Mouse (Mus musculus) forebrain, embryonic 10.5 days (tissue): Measurements from ENCODE around the gene Kank4. TPM values are rescaled to one million over a fixed set of nuclear protein-coding genes. Genes with fewer than 3 reads are reported as not detected.
A peak's percentile ranks its signal among the peaks of the same experiment; 100 is the strongest.

ENCODE experiments used
- DNase-seq: peaks from one replicate; pipeline ENCODE4 v3.0.0-alpha.2; 2017; ENCODE audit warnings: low spot score; ENCODE audit errors: extremely low spot score
- H3K27ac ChIP-seq: fragments of 300-500 bp; sonication (generic); 2 replicates; pipeline ENCODE4 v1.5.1; 2016; ENCODE audit warnings: mild to moderate bottlenecking
- H3K27me3 ChIP-seq: fragments of 300-500 bp; sonication (generic); 2 replicates; pipeline ENCODE4 v1.6.1; 2016; ENCODE audit warnings: mild to moderate bottlenecking; ENCODE audit not compliant: poor library complexity, severe bottlenecking
- H3K36me3 ChIP-seq: fragments of 300-500 bp; sonication (generic); replicated peaks from 2 replicates; pipeline ENCODE4 v1.6.1; 2016; ENCODE audit warnings: mild to moderate bottlenecking, moderate library complexity
- H3K4me1 ChIP-seq: fragments of 300-500 bp; sonication (generic); 2 replicates; pipeline ENCODE4 v1.6.1; 2016
- H3K4me3 ChIP-seq: fragments of 300-500 bp; sonication (generic); 2 replicates; pipeline ENCODE4 v1.5.1; 2016; ENCODE audit warnings: mild to moderate bottlenecking, moderate library complexity
- H3K9me3 ChIP-seq: fragments of 300-500 bp; sonication (generic); 2 replicates; pipeline ENCODE4 v1.6.1; 2016; ENCODE audit warnings: mild to moderate bottlenecking, moderate library complexity
- WGBS: fragments of 180-500 bp; shearing (Covaris S2); methylation state at CpG from one replicate; pipeline ENCODE4 v1.1.7; 2016; 5-methylcytosine and 5-hydroxymethylcytosine counted together
- polyA plus RNA-seq: library from polyadenylated mRNA; unstranded; fragments of >200 nt; fragmentation: Nextera tagmentation; extraction: Ambion mirVana; gene quantifications from 2 replicates; pipeline ENCODE4 v1.2.1, GENCODE M21; 2016

The Kank4 gene
- polyA plus RNA-seq, 1 experiment from 2014 or later, result 1.4 TPM

- Histone ChIP-seq H3K4me1 (peaks cover 29% of the 10 kb centered on the region), H3K9me3 (no peaks in the 10 kb centered on the region), H3K36me3 (no peaks in the 10 kb centered on the region), H3K27me3 (peaks cover 10% of the 10 kb centered on the region), H3K4me3 (peak overlapping the region; percentile 42), H3K27ac (peak overlapping the region; percentile 69)
- WGBS, result 10% methylated on average over 10 of the region's 10 CpGs
- peak; percentile 24 for DNase-seq
Measured at GRCm38 (mm10) chr4:98789861-98790311, 27.5 kb downstream of the Kank4 start.

DNA sequence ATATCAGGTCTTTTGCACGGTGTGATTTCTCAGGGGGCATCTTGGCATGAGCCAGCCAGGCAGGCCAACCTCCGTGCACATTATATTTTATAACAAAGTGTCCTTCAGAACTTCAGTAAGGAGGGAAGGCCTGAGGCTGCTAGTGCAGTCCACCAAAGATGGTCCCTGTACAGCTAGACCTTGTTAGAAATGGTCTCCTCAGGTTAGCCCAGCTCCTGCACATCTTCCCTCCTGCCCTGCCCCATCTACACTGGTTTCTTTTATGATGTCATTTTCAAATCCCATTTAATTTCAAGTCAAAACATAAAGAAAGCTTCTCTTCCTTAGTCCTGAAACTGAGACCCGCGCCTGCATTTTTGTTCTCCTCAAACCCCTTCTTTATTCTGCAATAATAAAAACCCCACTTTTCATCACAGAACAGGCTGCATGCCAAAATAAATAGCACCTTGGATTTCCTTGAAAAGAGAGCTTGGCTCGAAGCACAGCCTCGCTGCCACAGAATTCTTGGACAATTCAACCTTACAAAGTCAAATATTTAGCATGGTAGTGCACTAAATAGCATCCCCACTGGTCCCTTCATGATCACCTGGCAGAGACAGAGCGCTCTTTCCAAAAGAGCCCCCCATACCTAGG, 28.1 kb downstream of the Kank4 start:
- H3K27me3 ChIP-seq, result peaks cover 10% of the 10 kb centered on the region
- H3K4me1 ChIP-seq, result peaks cover 29% of the 10 kb centered on the region
- peak overlapping the region; percentile 69 for H3K27ac ChIP-seq
- H3K4me3 ChIP-seq, result peak overlapping the region; percentile 42
- WGBS, result 87% methylated on average over 7 of the region's 7 CpGs
- 0 out of 2 replicates have a peak, but pooled peaks cover under 1% of the 10 kb centered on the region for H3K36me3 ChIP-seq
- no peak for DNase-seq
- no peaks in the 10 kb centered on the region for H3K9me3 ChIP-seq

DNA sequence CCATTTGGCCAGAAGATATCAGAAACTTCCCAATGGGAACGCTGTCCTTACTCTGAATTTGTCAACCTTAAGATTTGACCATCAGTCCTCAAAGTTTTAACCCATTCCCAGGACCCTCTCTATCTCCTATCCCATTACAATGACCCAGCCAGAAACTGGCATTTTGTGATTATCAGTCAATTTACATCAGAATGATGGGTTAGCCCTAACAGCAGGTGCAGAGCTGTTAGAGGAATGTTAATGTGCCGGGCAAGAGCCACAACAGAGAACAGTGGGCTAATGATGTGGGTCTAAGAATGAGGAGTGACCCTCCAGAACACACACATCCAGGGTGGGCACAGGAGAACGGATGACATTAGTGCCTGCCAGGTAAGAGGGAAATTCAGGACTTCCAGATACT, 31.1 kb downstream of the Kank4 start:
- WGBS, result 40% methylated on average over 3 of the region's 3 CpGs
- Histone ChIP-seq H3K27ac (no peak overlapping the region), H3K4me1 (peaks cover 29% of the 10 kb centered on the region), H3K27me3 (peaks cover 10% of the 10 kb centered on the region), H3K4me3 (no peak overlapping the region), H3K36me3 (0 out of 2 replicates have a peak, but pooled peaks cover 4% of the 10 kb centered on the region), H3K9me3 (no peaks in the 10 kb centered on the region)
- DNase-seq, result no peak

DNA sequence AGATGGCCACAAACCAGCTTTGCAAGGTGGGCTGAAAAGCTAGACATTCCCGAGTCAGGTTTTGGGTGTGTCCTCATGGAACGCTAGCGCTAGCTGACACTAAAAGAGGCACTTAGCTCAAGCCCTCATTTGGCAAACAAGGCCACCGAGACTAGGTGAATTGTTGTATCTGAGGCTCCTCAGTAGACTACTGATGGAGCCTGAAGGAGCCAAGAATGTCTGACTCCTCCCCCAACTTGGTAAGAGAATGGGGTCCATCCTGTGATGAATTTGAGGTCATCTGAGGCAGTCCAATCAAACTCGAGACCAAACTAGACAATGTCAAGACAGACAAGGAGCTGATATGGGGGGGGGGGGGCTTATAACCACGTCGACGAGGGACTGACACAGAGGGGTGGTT, 31.5 kb downstream of the Kank4 start:
- Histone ChIP-seq H3K9me3 (no peaks in the 10 kb centered on the region), H3K36me3 (0 out of 2 replicates have a peak, but pooled peaks cover 4% of the 10 kb centered on the region), H3K4me3 (no peak overlapping the region), H3K27ac (no peak overlapping the region), H3K27me3 (peaks cover 6% of the 10 kb centered on the region), H3K4me1 (peaks cover 27% of the 10 kb centered on the region)
- WGBS, result 37% methylated on average over 8 of the region's 8 CpGs
- no peak for DNase-seq

GRCm38 (mm10) chr4:98778219-98778618, 39.1 kb downstream of the Kank4 start:
- DNase-seq, result no peak
- 8% methylated on average over 16 of the region's 16 CpGs for WGBS
- H3K36me3 ChIP-seq, result no peaks in the 10 kb centered on the region; the same call in 1 of the 2 replicates
- peak overlapping the region; percentile 26 for H3K4me3 ChIP-seq
- peaks cover 30% of the 10 kb centered on the region for H3K4me1 ChIP-seq
- H3K27me3 ChIP-seq, result peaks cover 28% of the 10 kb centered on the region
- H3K9me3 ChIP-seq, result no peaks in the 10 kb centered on the region
- H3K27ac ChIP-seq, result peak overlapping the region; percentile 62; the same call in 1 of the 2 replicates

DNA sequence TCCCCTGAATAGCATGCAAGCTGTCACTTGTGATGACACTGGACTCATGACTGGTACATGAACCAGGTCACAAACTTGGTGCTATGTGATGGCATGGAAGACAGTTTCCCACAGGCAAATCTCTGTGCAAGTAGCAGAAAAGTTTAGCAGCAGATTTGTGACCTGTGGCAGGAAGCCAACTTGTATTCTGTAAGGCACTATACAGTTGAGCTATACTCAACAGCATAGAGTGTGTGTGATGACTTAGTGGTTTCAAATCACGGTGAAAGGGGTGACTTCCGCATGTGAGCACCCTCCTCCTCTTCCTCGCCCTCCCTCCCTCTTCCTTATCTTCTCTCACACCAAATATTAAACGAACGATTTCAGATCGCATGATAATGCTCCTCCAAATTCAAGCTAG, 39.9 kb downstream of the Kank4 start:
- Histone ChIP-seq H3K36me3 (no peaks in the 10 kb centered on the region; the same call in 1 of the 2 replicates), H3K27ac (no peak overlapping the region)
- no peak for DNase-seq

GRCm38 (mm10) chr4:98776721-98777427, 40.5 kb downstream of the Kank4 start:
- no peak overlapping the region for H3K4me3 ChIP-seq
- 79% methylated on average over 10 of the region's 10 CpGs for whole genome bisulfite sequencing
- no peaks in the 10 kb centered on the region; the same call in 1 of the 2 replicates for H3K36me3 ChIP-seq
- DNase-seq, result no peak
- H3K4me1 ChIP-seq, result peaks cover 30% of the 10 kb centered on the region
- peaks cover 28% of the 10 kb centered on the region for H3K27me3 ChIP-seq
- H3K9me3 ChIP-seq, result no peaks in the 10 kb centered on the region
- peak overlapping the region; percentile 53; the same call in 1 of the 2 replicates for H3K27ac ChIP-seq

More for the DNA sequence above, 39.9 kb downstream of the Kank4 start:
- Histone ChIP-seq H3K4me1 (peaks cover 30% of the 10 kb centered on the region), H3K27me3 (peaks cover 28% of the 10 kb centered on the region), H3K9me3 (no peaks in the 10 kb centered on the region), H3K4me3 (no peak overlapping the region)
- 89% methylated on average over 6 of the region's 6 CpGs for WGBS

GRCm38 (mm10) chr4:98773785-98774184, 43.6 kb downstream of the Kank4 start:
- Histone ChIP-seq H3K27me3 (peaks cover 16% of the 10 kb centered on the region), H3K27ac (no peak overlapping the region), H3K36me3 (no peaks in the 10 kb centered on the region), H3K4me3 (no peak overlapping the region), H3K4me1 (peaks cover 20% of the 10 kb centered on the region), H3K9me3 (no peaks in the 10 kb centered on the region)
- WGBS, result 88% methylated on average over 5 of the region's 5 CpGs
- no peak for DNase-seq

GRCm38 (mm10) chr4:98767134-98768133, 49.9 kb downstream of the Kank4 start:
- 84% methylated on average over 14 of the region's 14 CpGs for WGBS
- H3K27ac ChIP-seq, result no peak overlapping the region
- peaks cover 13% of the 10 kb centered on the region for H3K36me3 ChIP-seq
- H3K4me3 ChIP-seq, result no peak overlapping the region
- DNase-seq, result no peak
- peaks cover 9% of the 10 kb centered on the region for H3K4me1 ChIP-seq
- no peaks in the 10 kb centered on the region for H3K27me3 ChIP-seq
- H3K9me3 ChIP-seq, result no peaks in the 10 kb centered on the region

DNA sequence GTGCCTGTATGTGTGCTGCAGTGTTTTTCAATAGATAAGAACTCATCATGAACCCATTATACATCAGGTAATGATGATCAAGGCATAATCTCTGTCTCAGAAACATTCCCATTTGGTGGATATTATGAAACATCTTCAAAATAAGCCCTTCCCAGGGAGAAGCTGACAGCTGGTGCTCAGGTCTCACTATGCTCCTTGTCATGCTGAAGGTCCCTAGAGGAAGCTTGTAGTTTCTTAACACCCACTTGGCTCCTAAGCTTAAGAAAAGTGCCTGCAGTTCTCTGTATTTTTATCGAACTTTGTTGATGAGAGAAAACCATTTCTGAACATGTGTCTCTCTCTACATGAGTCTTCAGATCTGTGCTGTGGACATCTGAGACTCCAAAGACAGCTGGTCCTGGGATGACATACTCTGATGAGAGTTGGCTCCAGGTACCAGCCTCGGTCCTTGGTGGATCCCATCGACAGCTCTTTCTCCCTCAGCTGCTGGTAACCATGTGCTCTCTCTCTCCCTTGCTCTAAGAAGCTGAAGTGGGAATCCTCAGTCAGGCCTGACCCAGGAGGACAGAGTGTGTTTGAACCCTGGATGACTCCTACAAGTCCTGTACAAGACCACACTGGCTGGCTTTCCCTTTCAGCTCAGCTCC, 58.3 kb downstream of the Kank4 start:
- H3K4me3 ChIP-seq, result no peak overlapping the region
- H3K9me3 ChIP-seq, result no peaks in the 10 kb centered on the region
- 87% methylated on average over 3 of the region's 3 CpGs for WGBS
- peak overlapping the region; percentile 71; the same call in 1 of the 2 replicates for H3K27ac ChIP-seq
- peaks cover 9% of the 10 kb centered on the region for H3K36me3 ChIP-seq
- peaks cover 35% of the 10 kb centered on the region for H3K4me1 ChIP-seq
- no peak for DNase-seq
- no peaks in the 10 kb centered on the region for H3K27me3 ChIP-seq

DNA sequence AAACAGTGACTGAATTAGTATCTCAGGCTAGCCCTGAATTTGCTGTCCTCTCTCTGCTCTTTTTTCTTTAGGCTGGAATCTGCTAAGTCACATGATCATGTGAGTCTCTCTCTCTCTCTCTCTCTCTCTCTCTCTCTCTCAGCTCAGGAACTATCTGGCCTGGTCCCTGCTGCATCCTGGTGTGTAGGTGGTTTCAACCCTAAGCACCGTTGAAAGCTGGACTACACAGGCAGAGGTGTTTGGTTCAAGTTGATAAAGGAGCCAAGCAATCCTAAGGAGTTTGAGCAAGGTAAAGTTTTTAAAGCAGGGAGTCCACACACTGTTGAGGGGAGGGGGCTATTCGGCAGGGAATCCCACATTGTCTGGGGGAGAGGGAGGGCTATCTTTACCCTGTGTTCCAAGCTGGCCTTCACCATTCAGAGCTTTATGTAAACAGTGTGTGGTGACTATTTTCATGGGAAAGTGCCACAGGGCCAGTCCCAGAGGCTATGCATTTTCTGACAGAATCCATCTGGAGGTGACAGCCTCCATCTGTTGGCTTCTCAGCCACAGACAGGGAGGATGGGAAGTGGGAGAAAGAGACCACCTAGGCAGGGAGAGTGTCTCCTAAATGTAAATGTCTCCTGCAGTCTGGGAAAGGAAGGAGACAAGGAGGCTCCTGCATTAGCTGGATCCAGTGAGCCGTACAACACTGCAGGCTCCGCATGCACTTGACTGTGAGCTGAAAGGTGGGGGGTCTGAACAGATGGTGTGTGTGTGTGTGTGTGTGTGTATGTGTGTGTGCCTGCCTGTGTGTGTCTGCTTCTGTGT, 59.1 kb downstream of the Kank4 start:
- Histone ChIP-seq H3K36me3 (peaks cover 9% of the 10 kb centered on the region), H3K4me1 (peaks cover 35% of the 10 kb centered on the region), H3K27ac (peak overlapping the region; percentile 71), H3K4me3 (no peak overlapping the region), H3K9me3 (no peaks in the 10 kb centered on the region), H3K27me3 (no peaks in the 10 kb centered on the region)
- WGBS, result 76% methylated on average over 4 of the region's 4 CpGs
- DNase-seq, result no peak
